Mouse (Mus musculus) stomach, embryonic 15.5 days (tissue): Measurements from ENCODE around the gene Plscr3. TPM values are rescaled to one million over a fixed set of nuclear protein-coding genes. Genes with fewer than 3 reads are reported as not detected.

ENCODE experiments used
- microRNA-seq: library from miRNA; unstranded; fragments of <30 nt; microRNA quantifications from one replicate; pipeline ENCODE4, GENCODE M21; 2016
- polyA plus RNA-seq: library from polyadenylated mRNA; unstranded; fragments of >200 nt; fragmentation: Nextera tagmentation; extraction: Ambion mirVana; gene quantifications from 2 replicates; pipeline ENCODE4 v1.2.1, GENCODE M21; 2015

Plscr3 gene
- polyA plus RNA-seq, 1 experiment from 2014 or later: 80.8 TPM

Small RNAs within 50 kb of the gene (microRNA-seq; reads per million reads assigned to microRNA genes)
- not detected for gene Mir6924

Other genes with a start within 250 kb of the Plscr3 start
- gene Atp1b2, start 240.4 kb upstream of the Plscr3 start, polyA plus RNA-seq: 7.5 and 7.7 TPM in 2 replicates
- gene Shbg, start 228.5 kb upstream of the Plscr3 start, polyA plus RNA-seq: 0.99 and 2.1 TPM in 2 replicates
- 14.4 and 17.8 TPM in 2 replicates for gene Sat2, start 224.4 kb upstream of the Plscr3 start, polyA plus RNA-seq
- gene Fxr2, start 213.4 kb upstream of the Plscr3 start, polyA plus RNA-seq: 21.0 and 27.0 TPM in 2 replicates
- 3.7 and 6.0 TPM in 2 replicates for gene Sox15, start 191.1 kb upstream of the Plscr3 start, polyA plus RNA-seq
- gene Mpdu1, start 183.7 kb upstream of the Plscr3 start, polyA plus RNA-seq: 58.7 and 66.1 TPM in 2 replicates
- 15.5 and 16.3 TPM in 2 replicates for gene Cd68, start 180.2 kb upstream of the Plscr3 start, polyA plus RNA-seq
- gene Eif4a1, start 174.0 kb upstream of the Plscr3 start, polyA plus RNA-seq: 442 and 514 TPM in 2 replicates
- 69.1 and 74.5 TPM in 2 replicates for gene Senp3, start 164.3 kb upstream of the Plscr3 start, polyA plus RNA-seq
- 0.31 and 0.61 TPM in 2 replicates for gene Tnfsf13, start 160.6 kb upstream of the Plscr3 start, polyA plus RNA-seq
- gene Tnfsf12, start 150.5 kb upstream of the Plscr3 start, polyA plus RNA-seq: 8.0 and 8.9 TPM in 2 replicates
- 3.3 and 3.5 TPM in 2 replicates for gene Tnfsfm13, start 150.3 kb upstream of the Plscr3 start, polyA plus RNA-seq
- 21.0 and 25.8 TPM in 2 replicates for gene Polr2a, start 87.7 kb upstream of the Plscr3 start, polyA plus RNA-seq
- 0.12 TPM in 1 of 2 replicates, not detected in the other for gene Slc35g3, start 84.4 kb upstream of the Plscr3 start, polyA plus RNA-seq
- 2.7 and 3.0 TPM in 2 replicates for gene Zbtb4, start 80.5 kb upstream of the Plscr3 start, polyA plus RNA-seq
- gene Chrnb1, start 50.4 kb upstream of the Plscr3 start, polyA plus RNA-seq: 5.1 and 6.0 TPM in 2 replicates
- gene Fgf11, start 44.5 kb upstream of the Plscr3 start, polyA plus RNA-seq: 2.2 and 2.4 TPM in 2 replicates
- gene Tmem102, start 40.8 kb upstream of the Plscr3 start, polyA plus RNA-seq: 19.9 and 20.4 TPM in 2 replicates
- gene Gm39566, start 31.1 kb upstream of the Plscr3 start, polyA plus RNA-seq: not detected in 2 replicates
- not detected in 2 replicates for gene Spem2, start 27.9 kb upstream of the Plscr3 start, polyA plus RNA-seq
- not detected in 2 replicates for gene Spem1, start 24.2 kb upstream of the Plscr3 start, polyA plus RNA-seq
- 6.3 and 7.4 TPM in 2 replicates for gene Nlgn2, start 8.6 kb upstream of the Plscr3 start, polyA plus RNA-seq
- gene Tmem256, start 7.9 kb upstream of the Plscr3 start, polyA plus RNA-seq: 400 and 416 TPM in 2 replicates
- gene Tnk1, start 12.4 kb downstream of the Plscr3 start, polyA plus RNA-seq: 12.9 and 15.4 TPM in 2 replicates
- gene Tmem95, start 31.6 kb downstream of the Plscr3 start, polyA plus RNA-seq: not detected in 2 replicates
- 7.8 and 9.2 TPM in 2 replicates for gene Kctd11, start 35.0 kb downstream of the Plscr3 start, polyA plus RNA-seq
- gene Acap1, start 49.2 kb downstream of the Plscr3 start, polyA plus RNA-seq: 5.0 and 6.1 TPM in 2 replicates
- gene 2810408A11Rik, start 54.6 kb downstream of the Plscr3 start, polyA plus RNA-seq: 7.5 and 10.4 TPM in 2 replicates
- 7.2 and 8.0 TPM in 2 replicates for gene Neurl4, start 54.7 kb downstream of the Plscr3 start, polyA plus RNA-seq
- 66.2 and 69.1 TPM in 2 replicates for gene Gps2, start 67.5 kb downstream of the Plscr3 start, polyA plus RNA-seq
- 1,591 and 1,597 TPM in 2 replicates for gene Eif5a, start 75.6 kb downstream of the Plscr3 start, polyA plus RNA-seq
- 2.9 and 3.3 TPM in 2 replicates for gene Ybx2, start 89.4 kb downstream of the Plscr3 start, polyA plus RNA-seq
- gene Slc2a4, start 101.8 kb downstream of the Plscr3 start, polyA plus RNA-seq: 26.3 and 28.9 TPM in 2 replicates
- gene Cldn7, start 118.4 kb downstream of the Plscr3 start, polyA plus RNA-seq: 438 and 517 TPM in 2 replicates
- gene Ctdnep1, start 134.8 kb downstream of the Plscr3 start, polyA plus RNA-seq: 23.0 and 23.2 TPM in 2 replicates
- 92.9 and 99.4 TPM in 2 replicates for gene Elp5, start 136.1 kb downstream of the Plscr3 start, polyA plus RNA-seq
- 459 and 473 TPM in 2 replicates for gene Gabarap, start 144.8 kb downstream of the Plscr3 start, polyA plus RNA-seq
- gene Phf23, start 149.4 kb downstream of the Plscr3 start, polyA plus RNA-seq: 59.4 and 61.8 TPM in 2 replicates
- 31.9 and 33.9 TPM in 2 replicates for gene Dvl2, start 154.2 kb downstream of the Plscr3 start, polyA plus RNA-seq
- gene Acadvl, start 169.0 kb downstream of the Plscr3 start, polyA plus RNA-seq: 84.8 and 95.4 TPM in 2 replicates
- gene Dlg4, start 170.6 kb downstream of the Plscr3 start, polyA plus RNA-seq: 8.2 and 9.7 TPM in 2 replicates
- gene Asgr1, start 207.7 kb downstream of the Plscr3 start, polyA plus RNA-seq: 0.30 and 0.96 TPM in 2 replicates
- gene Asgr2, start 246.3 kb downstream of the Plscr3 start, polyA plus RNA-seq: 0.81 and 0.85 TPM in 2 replicates